Mouse (Mus musculus) granulocyte monocyte progenitor cell, adult 5-6 weeks (primary cell): ENCODE data around the gene Inhbe. TPM values are rescaled to one million over a fixed set of nuclear protein-coding genes. Genes with fewer than 3 reads are reported as not detected.

ENCODE experiments used
- ATAC-seq: replicated peaks from 2 replicates; pipeline ENCODE4 v1.8.0; 2016; ENCODE audit warnings: mild to moderate bottlenecking, moderate TSS enrichment, inconsistent platforms; ENCODE audit not compliant: poor library complexity, severe bottlenecking
- total RNA-seq, 2 experiments: library from RNA; stranded (forward) in 1 of 2; stranded (reverse) in 1 of 2; fragments of 200-712, 200-1000 nt in 1 of 2; fragments of >200 nt in 1 of 2; fragmentation: Nextera tagmentation in 1 of 2; gene quantifications; 2 replicates each; pipeline ENCODE4 v1.2.3; 2014 to 2017

Gene Inhbe
- total RNA-seq, 2 experiments from 2014 or later, result not detected

- ATAC-seq, result no peak; the same call in 1 of the 2 replicates
Measured at GRCm38 (mm10) chr10:127348957-127349356, 5.3 kb downstream of the Inhbe start.

GRCm38 (mm10) chr10:127346173-127346572 is 8.0 kb downstream of the Inhbe start:
- no peak for ATAC-seq

GRCm38 (mm10) chr10:127343029-127343428 is 11.2 kb downstream of the Inhbe start:
- ATAC-seq, result no peak

- ATAC-seq, result peak; percentile 64
Measured at GRCm38 (mm10) chr10:127341891-127342639, 12.1 kb downstream of the Inhbe start, which contains the start of gene Gli1. Gli1 (minus strand) TSS chr10:127341974.

GRCm38 (mm10) chr10:127341360-127341690 is 12.9 kb downstream of the Inhbe start:
- no peak for ATAC-seq

GRCm38 (mm10) chr10:127340577-127341359 is 13.4 kb downstream of the Inhbe start:
- ATAC-seq, result 0 out of 2 replicates have a peak, but pooled peaks have one; percentile 11

GRCm38 (mm10) chr10:127339683-127340576 is 14.3 kb downstream of the Inhbe start:
- no peak for ATAC-seq

GRCm38 (mm10) chr10:127338930-127339682 is 15.1 kb downstream of the Inhbe start:
- ATAC-seq, result peak; percentile 81

- no peak for ATAC-seq
Measured at GRCm38 (mm10) chr10:127337536-127338099, 16.6 kb downstream of the Inhbe start.

GRCm38 (mm10) chr10:127336952-127337351 is 17.3 kb downstream of the Inhbe start:
- ATAC-seq, result no peak

GRCm38 (mm10) chr10:127335271-127335670 is 18.9 kb downstream of the Inhbe start:
- ATAC-seq, result no peak

- ATAC-seq, result peak; percentile 46
Measured at GRCm38 (mm10) chr10:127333152-127333551, 21.1 kb downstream of the Inhbe start.

GRCm38 (mm10) chr10:127332211-127332874 is 21.9 kb downstream of the Inhbe start:
- peak; percentile 34; the same call in 1 of the 2 replicates for ATAC-seq

GRCm38 (mm10) chr10:127330212-127330611 is 24.0 kb downstream of the Inhbe start:
- ATAC-seq, result no peak

- no peak for ATAC-seq
Measured at GRCm38 (mm10) chr10:127327461-127328145, 26.6 kb downstream of the Inhbe start.

- ATAC-seq, result no peak
Measured at GRCm38 (mm10) chr10:127326828-127327227, 27.4 kb downstream of the Inhbe start.

- 0 out of 2 replicates have a peak, but pooled peaks have one; percentile 9 for ATAC-seq
Measured at GRCm38 (mm10) chr10:127326017-127326801, 28.0 kb downstream of the Inhbe start.
